Mouse (Mus musculus): ENCODE data around the gene Rabgap1l.

GRCm38 (mm10) chr1:160550636-160551035 lies 242.4 kb downstream of the Rabgap1l start:
- no peak for TF ChIP-seq CTCF (IDR thresholded peaks at IDR 0.05; ENCODE audit: extremely low read depth, insufficient read depth, insufficient read length, insufficient replicate concordance)
- TF ChIP-seq POLR2A (IDR thresholded peaks at IDR 0.05; ENCODE audit: low read depth, low read length) = no peak

Measured in spleen, adult 2 months (tissue).